Mouse (Mus musculus) bone marrow macrophage, adult 2 months (primary cell): ENCODE measurements around the gene Olfr979.

Source experiments
- CTCF ChIP-seq: IDR thresholded peaks from 2 replicates; pipeline ENCODE4 v1.5.1; 2012; ENCODE audit warnings: low read depth, mild to moderate bottlenecking, low read length, moderate library complexity
- POLR2A ChIP-seq: IDR thresholded peaks from 2 replicates; pipeline ENCODE4 v1.6.1; 2012; ENCODE audit warnings: mild to moderate bottlenecking, low read depth, low read length, borderline replicate concordance

DNA sequence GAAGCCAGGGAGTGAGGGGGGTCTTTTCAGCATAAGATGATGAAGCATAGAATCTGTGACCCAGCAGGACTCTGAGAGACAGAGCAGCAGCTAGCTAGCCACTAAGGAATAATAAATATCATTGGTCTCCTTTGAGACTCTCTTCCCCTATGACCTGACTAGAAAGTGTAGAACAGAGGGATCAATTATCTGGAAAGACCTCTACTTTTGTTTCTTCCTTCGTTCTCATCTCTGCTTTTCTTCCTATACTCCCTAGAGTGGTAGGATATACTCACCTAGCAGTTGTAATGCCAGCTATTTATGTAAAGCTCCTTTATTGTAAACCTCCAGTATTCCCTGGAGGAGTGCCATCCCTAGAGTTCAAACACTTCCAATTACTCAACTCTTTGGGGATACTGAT, 51.3 kb downstream of the Olfr979 start, which contains the start of gene Olfr975:
- TF ChIP-seq CTCF, result no peak
- no peak for TF ChIP-seq POLR2A
